Mouse (Mus musculus): ENCODE results near the gene Nudt21. TPM values are rescaled to one million over a fixed set of nuclear protein-coding genes. Genes with fewer than 3 reads are reported as not detected.

Nudt21 gene
- total RNA-seq, 2 experiments from 2014 or later, result 38.6 to 80.1 TPM

- ATAC-seq (replicated peaks; ENCODE audit: low FRiP score, poor library complexity, severe bottlenecking), result no peak
Measured at GRCm38 (mm10) chr8:94009243-94009845, 27.5 kb downstream of the Nudt21 start.

GRCm38 (mm10) chr8:94004139-94004538 lies 32.7 kb downstream of the Nudt21 start:
- no peak for ATAC-seq (replicated peaks; ENCODE audit: low FRiP score, poor library complexity, severe bottlenecking)

GRCm38 (mm10) chr8:93998961-93999360 lies 37.9 kb downstream of the Nudt21 start:
- no peak for ATAC-seq (replicated peaks; ENCODE audit: low FRiP score, poor library complexity, severe bottlenecking)

GRCm38 (mm10) chr8:93989739-93990138 lies 47.1 kb downstream of the Nudt21 start:
- no peak for ATAC-seq (replicated peaks; ENCODE audit: low FRiP score, poor library complexity, severe bottlenecking)

- no peak for ATAC-seq (replicated peaks; ENCODE audit: low FRiP score, poor library complexity, severe bottlenecking)
Measured at GRCm38 (mm10) chr8:93984731-93985130, 52.1 kb downstream of the Nudt21 start.

GRCm38 (mm10) chr8:93983827-93984226 lies 53.0 kb downstream of the Nudt21 start:
- ATAC-seq (replicated peaks; ENCODE audit: low FRiP score, poor library complexity, severe bottlenecking), result no peak

- no peak for ATAC-seq (replicated peaks; ENCODE audit: low FRiP score, poor library complexity, severe bottlenecking)
Measured at GRCm38 (mm10) chr8:93981679-93982215, 55.1 kb downstream of the Nudt21 start.

GRCm38 (mm10) chr8:93980141-93980540 lies 56.7 kb downstream of the Nudt21 start:
- no peak for ATAC-seq (replicated peaks; ENCODE audit: low FRiP score, poor library complexity, severe bottlenecking)

GRCm38 (mm10) chr8:93976446-93977211 lies 60.2 kb downstream of the Nudt21 start:
- ATAC-seq (replicated peaks; ENCODE audit: low FRiP score, poor library complexity, severe bottlenecking), result no peak

GRCm38 (mm10) chr8:93975358-93975757 lies 61.5 kb downstream of the Nudt21 start:
- ATAC-seq (replicated peaks; ENCODE audit: low FRiP score, poor library complexity, severe bottlenecking), result no peak

GRCm38 (mm10) chr8:93974602-93975186 lies 62.1 kb downstream of the Nudt21 start:
- ATAC-seq (replicated peaks; ENCODE audit: low FRiP score, poor library complexity, severe bottlenecking), result no peak

- no peak for ATAC-seq (replicated peaks; ENCODE audit: low FRiP score, poor library complexity, severe bottlenecking)
Measured at GRCm38 (mm10) chr8:93973831-93974375, 62.9 kb downstream of the Nudt21 start.

- no peak for ATAC-seq (replicated peaks; ENCODE audit: low FRiP score, poor library complexity, severe bottlenecking)
Measured at GRCm38 (mm10) chr8:93972971-93973734, 63.7 kb downstream of the Nudt21 start.

- no peak for ATAC-seq (replicated peaks; ENCODE audit: low FRiP score, poor library complexity, severe bottlenecking)
Measured at GRCm38 (mm10) chr8:93972211-93972610, 64.6 kb downstream of the Nudt21 start.

- no peak for ATAC-seq (replicated peaks; ENCODE audit: low FRiP score, poor library complexity, severe bottlenecking)
Measured at GRCm38 (mm10) chr8:93971451-93971850, 65.4 kb downstream of the Nudt21 start.

- ATAC-seq (replicated peaks; ENCODE audit: low FRiP score, poor library complexity, severe bottlenecking), result no peak
Measured at GRCm38 (mm10) chr8:93969626-93970340, 67.0 kb downstream of the Nudt21 start.

GRCm38 (mm10) chr8:93968293-93968692 lies 68.5 kb downstream of the Nudt21 start:
- no peak for ATAC-seq (replicated peaks; ENCODE audit: low FRiP score, poor library complexity, severe bottlenecking)

Measured in erythroid progenitor cell, adult 5-6 weeks (primary cell).